14 mouse cellular contexts compared by ENCODE assay signal in genomic region chr7:4147836-4148235, GRCm38 (mm10). TPM values are rescaled to one million over a fixed set of nuclear protein-coding genes. Genes with fewer than 3 reads are reported as not detected.
DNase-seq lines count a peak whose midpoint lies in the region; ATAC-seq and TF ChIP-seq lines count a peak whose summit lies in the region.
"Had no signal": no experiment of that assay in that cellular context is flagged by ENCODE, and none has a peak within 500 bp of the region (broad histone marks: within the 10 kb centered on the region; RNA-seq: fewer than 3 reads in every experiment).

No protein-coding gene starts in this region.

- no peak for TF ChIP-seq POLR2A in myocyte (IDR thresholded peaks at IDR 0.05; ENCODE audit: insufficient read length, low read depth)

- H3ac ChIP-seq in myocyte (ENCODE audit: control insufficient read depth, insufficient read length): peak overlapping the region; percentile 58

- H3K4me1 ChIP-seq in heart, embryonic 12.5 days (replicated peaks): peaks cover 29% of the 10 kb centered on the region
- peaks cover 32% of the 10 kb centered on the region for H3K4me1 ChIP-seq in lung, embryonic 15.5 days
- peaks cover 26% of the 10 kb centered on the region for H3K4me1 ChIP-seq in embryonic facial prominence, embryonic 10.5 days

- no peak for DNase-seq in heart, postnatal 14 days
- DNase-seq in lung, postnatal 36 days: no peak
- DNase-seq in embryonic facial prominence, embryonic 10.5 days (ENCODE audit: low spot score): peak; percentile 5
- DNase-seq in adrenal gland, postnatal 14 days: no peak
- no peak for DNase-seq in spleen, adult 18-20 months
- DNase-seq: cerebellum, adult 11 months; heart, postnatal 36 days; thymus, adult 2 months had no signal

- H3K27ac ChIP-seq in heart, embryonic 12.5 days (ENCODE audit: poor library complexity, severe bottlenecking): no peak overlapping the region
- peak overlapping the region; percentile 97 for H3K27ac ChIP-seq in lung, embryonic 15.5 days
- no peak overlapping the region for H3K27ac ChIP-seq in embryonic facial prominence, embryonic 10.5 days (replicated peaks)

- WGBS in heart, embryonic 12.5 days: 84% methylated on average over 4 of the region's 4 CpGs
- 58% methylated on average over 4 of the region's 4 CpGs for WGBS in lung, embryonic 15.5 days
- WGBS in embryonic facial prominence, embryonic 10.5 days: 88% methylated on average over 4 of the region's 4 CpGs

- H3K4me2 ChIP-seq in heart, embryonic 12.5 days: 0 out of 2 replicates have a peak overlapping the region, but pooled peaks have one; percentile 98
- H3K4me2 ChIP-seq in lung, embryonic 15.5 days: peak overlapping the region; percentile 84; the same call in 1 of the 2 replicates
- H3K4me2 ChIP-seq in myocyte (ENCODE audit: low read depth): peak overlapping the region; percentile 73

- H3K9me3 ChIP-seq in heart, embryonic 12.5 days (replicated peaks): no peaks in the 10 kb centered on the region
- H3K9me3 ChIP-seq in lung, embryonic 15.5 days: no peaks in the 10 kb centered on the region
- no peaks in the 10 kb centered on the region for H3K9me3 ChIP-seq in embryonic facial prominence, embryonic 10.5 days

- H3K79me2 ChIP-seq in myocyte (ENCODE audit: control insufficient read depth, insufficient read depth): no peaks in the 10 kb centered on the region

- H3K36me3 ChIP-seq in heart, embryonic 12.5 days: peaks cover 63% of the 10 kb centered on the region
- H3K36me3 ChIP-seq in lung, embryonic 15.5 days: peaks cover 46% of the 10 kb centered on the region
- H3K36me3 ChIP-seq in embryonic facial prominence, embryonic 10.5 days (replicated peaks): peaks cover 57% of the 10 kb centered on the region
- H3K36me3 ChIP-seq in myocyte (ENCODE audit: control insufficient read depth, insufficient read depth): peaks cover 17% of the 10 kb centered on the region

- peak overlapping the region; percentile 81; the same call in 1 of the 2 replicates for H3K9ac ChIP-seq in heart, embryonic 12.5 days
- H3K9ac ChIP-seq in lung, embryonic 15.5 days: no peak overlapping the region

- ATAC-seq in heart, embryonic 12.5 days (ENCODE audit: insufficient number of reproducible peaks, low FRiP score): no peak
- ATAC-seq in lung, embryonic 15.5 days (ENCODE audit: borderline replicate concordance, extremely low read depth, low FRiP score, low TSS enrichment): no peak
- ATAC-seq: activated CD4-positive, CD25-positive, alpha-beta regulatory T cell, adult 4 months had no signal

- H3K27me3 ChIP-seq in heart, embryonic 12.5 days (replicated peaks): peaks cover 15% of the 10 kb centered on the region
- H3K27me3 ChIP-seq in lung, embryonic 15.5 days: peaks cover 7% of the 10 kb centered on the region; the same call in 1 of the 2 replicates
- H3K27me3 ChIP-seq in embryonic facial prominence, embryonic 10.5 days (replicated peaks; ENCODE audit: low read depth, poor library complexity, severe bottlenecking): peaks cover 28% of the 10 kb centered on the region
- H3K27me3 ChIP-seq in myocyte (ENCODE audit: control insufficient read depth, insufficient read depth, insufficient read length): no peaks in the 10 kb centered on the region

- H3K4me3 ChIP-seq in heart, embryonic 12.5 days: no peak overlapping the region
- no peak overlapping the region for H3K4me3 ChIP-seq in lung, embryonic 15.5 days
- H3K4me3 ChIP-seq in embryonic facial prominence, embryonic 10.5 days: no peak overlapping the region
- H3K4me3 ChIP-seq in myocyte: no peak overlapping the region

- intact Hi-C loops in heart, postnatal 14 days (cut with DNase I): loop anchor here (2.0 to 10.0 kb wide), 3 partner anchors 15 to 937 kb away; partner anchors contain the start of genes Epn1 and Leng1

TF ChIP-seq in myocyte, 11 proteins besides CTCF, POLR2A, EP300 and RAD21:
- TF ChIP-seq E2F4 (IDR thresholded peaks at IDR 0.05; ENCODE audit: insufficient read depth) (no peak), POLR2AphosphoS2 (IDR thresholded peaks at IDR 0.05; ENCODE audit: insufficient read length, low read depth) (no peak)

RNA-seq across cellular contexts. Expression of gene Leng9, which starts 2.3 kb away (rescaled TPM):
- 2.3 and 2.5 TPM in 2 replicates for polyA plus RNA-seq in heart, embryonic 12.5 days (2016; fragmentation: Nextera tagmentation; extraction: Ambion mirVana)
- total RNA-seq in heart, postnatal 14 days (2021): 1 to 10 TPM; 2.7 to 3.4 TPM
- polyA plus RNA-seq in lung, embryonic 15.5 days (2015; fragmentation: Nextera tagmentation; extraction: Ambion mirVana): 3.9 and 4.5 TPM in 2 replicates
- polyA plus RNA-seq in embryonic facial prominence, embryonic 10.5 days (2016; fragmentation: Nextera tagmentation; extraction: Ambion mirVana): 1.4 and 1.7 TPM in 2 replicates
- 3.2 TPM for polyA plus RNA-seq in myocyte (2012; fragmentation: generic; extraction: Trizol)
- 8.7 and 11.8 TPM in 2 replicates for total RNA-seq in adrenal gland, postnatal 14 days (2021)

RNA-seq across cellular contexts. Expression of gene Leng8, which starts 11.0 kb away (rescaled TPM):
- polyA plus RNA-seq in heart, embryonic 12.5 days (2016; fragmentation: Nextera tagmentation; extraction: Ambion mirVana): 77.6 and 79.2 TPM in 2 replicates
- total RNA-seq in heart, postnatal 14 days (2021): 10 to 100 TPM; 47.6 to 64.6 TPM
- 52.5 and 59.0 TPM in 2 replicates for polyA plus RNA-seq in lung, embryonic 15.5 days (2015; fragmentation: Nextera tagmentation; extraction: Ambion mirVana)
- polyA plus RNA-seq in embryonic facial prominence, embryonic 10.5 days (2016; fragmentation: Nextera tagmentation; extraction: Ambion mirVana): 68.1 and 68.2 TPM in 2 replicates
- 33.3 TPM for polyA plus RNA-seq in myocyte (2012; fragmentation: generic; extraction: Trizol)
- total RNA-seq in adrenal gland, postnatal 14 days (2021): 97.9 and 129 TPM in 2 replicates

RNA-seq across cellular contexts. Expression of gene Cdc42ep5, which starts 16.8 kb away (rescaled TPM):
- 25.2 and 30.1 TPM in 2 replicates for polyA plus RNA-seq in heart, embryonic 12.5 days (2016; fragmentation: Nextera tagmentation; extraction: Ambion mirVana)
- total RNA-seq in heart, postnatal 14 days (2021): 10 to 100 TPM in 1 of 2 experiments, 1 to 10 TPM in 1; 9.0 to 10.2 TPM
- polyA plus RNA-seq in lung, embryonic 15.5 days (2015; fragmentation: Nextera tagmentation; extraction: Ambion mirVana): 39.8 and 41.0 TPM in 2 replicates
- polyA plus RNA-seq in embryonic facial prominence, embryonic 10.5 days (2016; fragmentation: Nextera tagmentation; extraction: Ambion mirVana): 32.7 and 34.9 TPM in 2 replicates
- 26.5 TPM for polyA plus RNA-seq in myocyte (2012; fragmentation: generic; extraction: Trizol)
- 27.8 and 29.7 TPM in 2 replicates for total RNA-seq in adrenal gland, postnatal 14 days (2021)
- total RNA-seq: megakaryocyte-erythroid progenitor cell, adult 5-6 weeks had no signal
- polyA plus RNA-seq: activated CD4-positive, CD25-positive, alpha-beta regulatory T cell, adult 4 months had no signal

RNA-seq across cellular contexts. Expression of gene Ttyh1, which starts 28.6 kb away (rescaled TPM):
- polyA plus RNA-seq in heart, embryonic 12.5 days (2016; fragmentation: Nextera tagmentation; extraction: Ambion mirVana): 0.65 and 0.97 TPM in 2 replicates
- 1 to 10 TPM; 1.9 to 2.0 TPM for total RNA-seq in heart, postnatal 14 days (2021)
- 2.1 and 2.2 TPM in 2 replicates for polyA plus RNA-seq in lung, embryonic 15.5 days (2015; fragmentation: Nextera tagmentation; extraction: Ambion mirVana)
- polyA plus RNA-seq in embryonic facial prominence, embryonic 10.5 days (2016; fragmentation: Nextera tagmentation; extraction: Ambion mirVana): 10.5 and 10.9 TPM in 2 replicates
- polyA plus RNA-seq in myocyte (2012; fragmentation: generic; extraction: Trizol): 0.10 TPM
- total RNA-seq in adrenal gland, postnatal 14 days (2021): 5.2 and 5.6 TPM in 2 replicates
- total RNA-seq: megakaryocyte-erythroid progenitor cell, adult 5-6 weeks had no signal
- polyA plus RNA-seq: erythroblast, embryonic 14.5 days had no signal
